Mouse (Mus musculus) MEL (cell line): Measurements from ENCODE around the gene Gnb1l. TPM values are rescaled to one million over a fixed set of nuclear protein-coding genes. Genes with fewer than 3 reads are reported as not detected.

Experiments
- DNase-seq: peaks from one replicate; pipeline ENCODE4 v3.0.0; 2011; ENCODE audit warnings: low read depth, low spot score
- H3K27ac ChIP-seq: 2 replicates; pipeline ENCODE4 v1.5.1; 2012; ENCODE audit warnings: low read depth, mild to moderate bottlenecking, control low read depth, low read length, moderate library complexity; ENCODE audit not compliant: control insufficient read depth
- H3K27me3 ChIP-seq, 2 experiments: fragments of 150-350 bp in 1 of 2; sonication (generic) in 1 of 2; 2 replicates each; pipeline ENCODE4 v1.6.1; 2012; ENCODE audit warnings: low read length in 2 of 2, mild to moderate bottlenecking in 2 of 2, improper control_type of control experiment in 1 of 2, moderate library complexity in 1 of 2; ENCODE audit not compliant: insufficient read depth in 2 of 2, control insufficient read depth in 1 of 2
- H3K36me3 ChIP-seq, 2 experiments: 2 replicates each; pipeline ENCODE4 v1.6.1; 2012 to 2014; ENCODE audit warnings: low read length in 2 of 2, improper control_type of control experiment in 1 of 2, inconsistent platforms in 1 of 2, mild to moderate bottlenecking in 1 of 2; ENCODE audit not compliant: insufficient read depth in 2 of 2, control insufficient read depth in 1 of 2
- H3K4me1 ChIP-seq, 2 experiments: fragments of 150-350 bp in 1 of 2; sonication (generic) in 1 of 2; 2 replicates each; pipeline ENCODE4 v1.6.1; 2012; ENCODE audit warnings: low read length in 2 of 2, improper control_type of control experiment in 1 of 2, mild to moderate bottlenecking in 1 of 2; ENCODE audit not compliant: insufficient read depth in 2 of 2, control insufficient read depth in 1 of 2
- H3K4me3 ChIP-seq, 2 experiments: fragments of 150-350 bp in 1 of 2; sonication (generic) in 1 of 2; 2 replicates each; pipeline ENCODE4 v1.5.1; 2012; ENCODE audit warnings: low read depth in 2 of 2, low read length in 2 of 2, mild to moderate bottlenecking in 2 of 2, moderate library complexity in 2 of 2, control low read depth in 1 of 2, improper control_type of control experiment in 1 of 2; ENCODE audit not compliant: control insufficient read depth in 1 of 2, insufficient read depth in 1 of 2
- H3K79me2 ChIP-seq: 2 replicates; pipeline ENCODE4 v1.6.1; 2012; ENCODE audit warnings: mild to moderate bottlenecking, low read length, moderate library complexity; ENCODE audit not compliant: control insufficient read depth, poor library complexity, insufficient read depth
- H3K9ac ChIP-seq: 2 replicates; pipeline ENCODE4 v1.6.1; 2012; ENCODE audit warnings: low read depth, mild to moderate bottlenecking, control low read depth, low read length, moderate library complexity; ENCODE audit not compliant: control insufficient read depth, poor library complexity, severe bottlenecking
- H3K9me3 ChIP-seq: fragments of 150-350 bp; sonication (generic); replicated peaks from 2 replicates; pipeline ENCODE4 v1.6.1; 2012; ENCODE audit warnings: mild to moderate bottlenecking, low read length, improper control_type of control experiment, moderate library complexity; ENCODE audit not compliant: insufficient read depth
- BHLHE40 ChIP-seq: IDR thresholded peaks from 2 replicates; pipeline ENCODE4 v1.6.1; 2012; ENCODE audit warnings: low read depth, mild to moderate bottlenecking, inconsistent platforms, low read length, improper control_type of control experiment, borderline replicate concordance
- CHD1 ChIP-seq: IDR thresholded peaks from 2 replicates; pipeline ENCODE4 v1.6.1; 2012; ENCODE audit warnings: low read depth, mild to moderate bottlenecking, inconsistent platforms, low read length, improper control_type of control experiment
- CHD2 ChIP-seq: IDR thresholded peaks from 2 replicates; pipeline ENCODE4 v1.6.1; 2011; ENCODE audit warnings: low read length, improper control_type of control experiment
- CTCF ChIP-seq, 3 experiments: IDR thresholded peaks in 2 of 3; conservative IDR thresholded peaks in 1 of 3; 2 replicates each; pipeline ENCODE4 v1.5.1; 2011 to 2012; ENCODE audit warnings: low read length in 3 of 3, low read depth in 2 of 3, mild to moderate bottlenecking in 2 of 3, improper control_type of control experiment in 1 of 3, inconsistent platforms in 1 of 3, mixed read lengths in 1 of 3, moderate library complexity in 1 of 3; ENCODE audit not compliant: control insufficient read depth in 1 of 3, insufficient read depth in 1 of 3, poor library complexity in 1 of 3, severe bottlenecking in 1 of 3
- E2F4 ChIP-seq: IDR thresholded peaks from 2 replicates; pipeline ENCODE4 v1.6.1; 2011; ENCODE audit warnings: low read depth, low read length, improper control_type of control experiment, borderline replicate concordance
- ELF1 ChIP-seq: IDR thresholded peaks from 2 replicates; pipeline ENCODE4 v1.6.1; 2014; ENCODE audit warnings: low read depth, mild to moderate bottlenecking, inconsistent platforms, low read length, improper control_type of control experiment, moderate library complexity
- ETS1 ChIP-seq: IDR thresholded peaks from 2 replicates; pipeline ENCODE4 v1.6.1; 2012; ENCODE audit warnings: low read depth, mild to moderate bottlenecking, inconsistent platforms, low read length, improper control_type of control experiment, moderate library complexity
- GATA1 ChIP-seq: IDR thresholded peaks from 2 replicates; pipeline ENCODE4 v1.6.1; 2011; ENCODE audit warnings: low read depth, low read length, improper control_type of control experiment
- HCFC1 ChIP-seq: IDR thresholded peaks from 2 replicates; pipeline ENCODE4 v1.6.1; 2012; ENCODE audit warnings: low read depth, mild to moderate bottlenecking, inconsistent platforms, low read length, improper control_type of control experiment, moderate library complexity
- KAT2A ChIP-seq: conservative IDR thresholded peaks from 2 replicates; pipeline ENCODE4 v1.6.1; 2012; ENCODE audit warnings: low read depth, low read length, improper control_type of control experiment, inconsistent platforms
- MAFK ChIP-seq: IDR thresholded peaks from 2 replicates; pipeline ENCODE4 v1.6.1; 2011; ENCODE audit warnings: low read depth, mild to moderate bottlenecking, low read length, improper control_type of control experiment, borderline replicate concordance
- MAZ ChIP-seq: IDR thresholded peaks from 2 replicates; pipeline ENCODE4 v1.6.1; 2012; ENCODE audit warnings: low read depth, mild to moderate bottlenecking, inconsistent platforms, low read length, improper control_type of control experiment
- MXI1 ChIP-seq: IDR thresholded peaks from 2 replicates; pipeline ENCODE4 v1.6.1; 2011; ENCODE audit warnings: mild to moderate bottlenecking, low read depth, low read length, improper control_type of control experiment
- MYB ChIP-seq: IDR thresholded peaks from 2 replicates; pipeline ENCODE4 v1.6.1; 2011; ENCODE audit warnings: mild to moderate bottlenecking, low read depth, low read length, improper control_type of control experiment
- MYC ChIP-seq: IDR thresholded peaks from 2 replicates; pipeline ENCODE4 v1.6.1; 2011; ENCODE audit warnings: low read depth, mild to moderate bottlenecking, low read length, improper control_type of control experiment, moderate library complexity
- NRF1 ChIP-seq: IDR thresholded peaks from 2 replicates; pipeline ENCODE4 v1.6.1; 2014; ENCODE audit warnings: low read depth, mild to moderate bottlenecking, inconsistent platforms, low read length, improper control_type of control experiment, moderate library complexity; ENCODE audit not compliant: poor library complexity, insufficient read depth, severe bottlenecking
- POLR2A ChIP-seq, 2 experiments: IDR thresholded peaks; 2 replicates each; pipeline ENCODE4 v1.6.1; 2011 to 2012; ENCODE audit warnings: low read length in 2 of 2, mild to moderate bottlenecking in 2 of 2, control low read depth in 1 of 2, improper control_type of control experiment in 1 of 2, low read depth in 1 of 2, moderate library complexity in 1 of 2; ENCODE audit not compliant: control insufficient read depth in 1 of 2, insufficient read depth in 1 of 2, poor library complexity in 1 of 2
- POLR2AphosphoS2 ChIP-seq: IDR thresholded peaks from 2 replicates; pipeline ENCODE4 v1.6.1; 2011; ENCODE audit warnings: low read length, improper control_type of control experiment
- POLR2AphosphoS5 ChIP-seq: IDR thresholded peaks from 2 replicates; pipeline ENCODE4 v1.6.1; 2012; ENCODE audit warnings: low read depth, borderline replicate concordance, mild to moderate bottlenecking, inconsistent platforms, low read length, moderate library complexity, mixed read lengths
- RAD21 ChIP-seq: IDR thresholded peaks from 2 replicates; pipeline ENCODE4 v1.6.1; 2011; ENCODE audit warnings: mild to moderate bottlenecking, low read depth, low read length, improper control_type of control experiment
- RCOR1 ChIP-seq: IDR thresholded peaks from 2 replicates; pipeline ENCODE4 v1.6.1; 2012; ENCODE audit warnings: low read depth, mild to moderate bottlenecking, inconsistent platforms, low read length, improper control_type of control experiment
- SIN3A ChIP-seq: IDR thresholded peaks from 2 replicates; pipeline ENCODE4 v1.6.1; 2012; ENCODE audit warnings: low read length, improper control_type of control experiment, inconsistent platforms
- TAL1 ChIP-seq: IDR thresholded peaks from 2 replicates; pipeline ENCODE4 v1.6.1; 2012; ENCODE audit warnings: mild to moderate bottlenecking, inconsistent platforms, low read length, moderate library complexity, mixed read lengths
- TBP ChIP-seq: IDR thresholded peaks from 2 replicates; pipeline ENCODE4 v1.8.0; 2011; ENCODE audit warnings: low read depth, low read length, improper control_type of control experiment
- TCF12 ChIP-seq: IDR thresholded peaks from 2 replicates; pipeline ENCODE4 v1.6.1; 2014; ENCODE audit warnings: low read depth, mild to moderate bottlenecking, inconsistent platforms, low read length, improper control_type of control experiment, moderate library complexity
- USF1 ChIP-seq: IDR thresholded peaks from 2 replicates; pipeline ENCODE4 v1.6.1; 2014; ENCODE audit warnings: low read depth, mild to moderate bottlenecking, inconsistent platforms, low read length, improper control_type of control experiment, moderate library complexity
- USF2 ChIP-seq, 2 experiments: IDR thresholded peaks; 2 replicates each; pipeline ENCODE4 v1.6.1; 2011 to 2012; ENCODE audit warnings: improper control_type of control experiment in 2 of 2, low read length in 2 of 2, borderline replicate concordance in 1 of 2, inconsistent platforms in 1 of 2, low read depth in 1 of 2, mild to moderate bottlenecking in 1 of 2; ENCODE audit not compliant: insufficient read depth in 1 of 2
- ZC3H11A ChIP-seq: IDR thresholded peaks from 2 replicates; pipeline ENCODE4 v1.6.1; 2012; ENCODE audit warnings: low read depth, mild to moderate bottlenecking, inconsistent platforms, low read length, improper control_type of control experiment
- ZNF384 ChIP-seq: IDR thresholded peaks from 2 replicates; pipeline ENCODE4 v1.6.1; 2012; ENCODE audit warnings: low read depth, mild to moderate bottlenecking, inconsistent platforms, low read length, improper control_type of control experiment
- polyA plus RNA-seq, 2 experiments: library from polyadenylated mRNA; stranded (reverse) in 1 of 2; unstranded in 1 of 2; fragments of >175 nt in 1 of 2; fragments of >200 nt in 1 of 2; gene quantifications; 2 replicates each; pipeline versions ENCODE4 v1.2.1 to v1.2.4; 2012; ENCODE audit warnings: low replicate concordance in 2 of 2, low read depth in 1 of 2; ENCODE audit not compliant: insufficient read length in 2 of 2, insufficient read depth in 1 of 2, missing spikeins in 1 of 2
- total RNA-seq: library from RNA; depleted of rRNA; stranded (reverse); fragments of 300-350 nt; gene quantifications from 2 replicates; pipeline ENCODE4 v1.2.3, GENCODE M21; 2012

Gnb1l gene
- total and polyA plus RNA-seq, 3 experiments = 37.9 to 47.8 TPM; not detected in 1

DNA sequence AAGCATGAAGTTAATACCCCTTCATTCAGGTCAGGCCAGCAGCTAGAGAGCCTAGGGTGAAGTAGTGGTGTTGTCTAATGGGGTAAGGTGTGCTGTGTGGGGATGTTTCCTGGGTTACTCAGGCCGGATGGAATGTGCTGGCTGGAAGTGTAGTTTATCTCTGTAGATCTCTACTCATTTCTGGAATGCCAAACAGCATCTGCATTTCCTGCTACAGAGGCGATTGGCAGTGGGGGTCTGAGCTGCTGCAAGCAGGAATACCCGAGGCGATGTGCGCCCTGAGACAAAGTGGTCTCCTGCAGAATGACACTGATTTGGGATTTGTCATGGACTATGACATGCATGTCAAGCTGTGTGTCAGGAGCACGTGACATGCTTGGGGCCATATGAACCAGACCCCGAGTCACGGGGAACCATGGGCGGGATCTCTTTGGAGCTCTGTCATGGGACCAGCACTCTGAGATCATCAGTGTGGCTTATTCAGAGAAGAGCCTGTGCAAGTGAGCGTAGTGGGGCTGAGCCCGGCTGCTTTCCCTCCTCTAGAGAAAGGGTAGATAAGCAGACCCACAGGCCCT, 27.0 kb upstream of the Gnb1l start:
- TF ChIP-seq ZNF384 (no peak), RCOR1 (no peak), USF2 (IDR thresholded peaks at IDR 0.05; ENCODE audit: borderline replicate concordance in 1 of 2, insufficient read depth in 1 of 2, low read depth in 1 of 2, low read length in 2 of 2) (no peak), NRF1 (no peak), ZC3H11A (no peak), ELF1 (no peak), SIN3A (no peak), MYB (no peak), POLR2AphosphoS2 (no peak), MYC (no peak), HCFC1 (no peak), ETS1 (no peak), MAZ (no peak), RAD21 (no peak), POLR2AphosphoS5 (no peak)
- TF ChIP-seq, all 39 proteins: peak for 0
- Histone ChIP-seq H3K4me1 (no peaks in the 10 kb centered on the region), H3K9me3 (no peaks in the 10 kb centered on the region), H3K36me3 (peaks cover 0 to 2% of the 10 kb centered on the region in 2 experiments; a peak in 1 of 4 replicates), H3K4me3 (no peak overlapping the region), H3K9ac (no peak overlapping the region), H3K27me3 (no peaks in the 10 kb centered on the region), H3K27ac (no peak overlapping the region), H3K79me2 (no peaks in the 10 kb centered on the region)
- DNase-seq = no peak

DNA sequence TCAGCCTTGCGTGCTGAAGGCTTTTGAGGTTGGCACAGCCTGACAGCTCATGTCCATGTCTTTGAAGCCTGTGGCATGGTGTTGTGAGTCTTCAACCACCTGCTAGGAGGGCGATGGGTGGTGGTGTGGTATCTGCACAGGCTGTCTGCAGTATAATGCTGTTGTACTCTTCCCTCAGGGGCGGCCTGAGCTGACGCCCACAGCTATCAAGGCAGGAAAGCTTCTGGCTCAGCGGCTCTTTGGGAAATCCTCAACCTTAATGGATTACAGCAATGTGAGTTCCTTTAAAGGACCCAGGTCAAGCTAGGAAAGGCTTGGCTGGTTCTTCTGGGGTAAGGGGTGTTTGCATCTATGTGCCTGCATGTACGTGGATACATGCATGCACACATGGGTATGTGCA, 26.5 kb upstream of the Gnb1l start:
- no peak for TF ChIP-seq CTCF (IDR thresholded peaks at IDR 0.05 in 2 of 3, conservative IDR thresholded peaks at IDR 0.05 in 1 of 3; ENCODE audit: control insufficient read depth in 1 of 3, insufficient read depth in 1 of 3, low read depth in 2 of 3, low read length in 3 of 3, poor library complexity in 1 of 3, severe bottlenecking in 1 of 3)
- no peak for TF ChIP-seq CHD1
- TF ChIP-seq TCF12 = no peak
- no peak for TF ChIP-seq TBP
- no peak for TF ChIP-seq KAT2A
- TF ChIP-seq MAZ = no peak
- TF ChIP-seq GATA1 = no peak
- no peak for TF ChIP-seq BHLHE40
- no peak for TF ChIP-seq ZC3H11A
- TF ChIP-seq CHD2 = no peak
- no peak for TF ChIP-seq MXI1
- TF ChIP-seq USF1 = no peak
- TF ChIP-seq ZNF384 = no peak
- no peak for TF ChIP-seq POLR2AphosphoS5
- TF ChIP-seq MAFK = no peak
- TF ChIP-seq POLR2A (IDR thresholded peaks at IDR 0.05; ENCODE audit: control insufficient read depth in 1 of 2, insufficient read depth in 1 of 2, low read depth in 1 of 2, low read length in 2 of 2, poor library complexity in 1 of 2) = no peak
- TF ChIP-seq E2F4 = no peak
- TF ChIP-seq TAL1 = no peak
- TF ChIP-seq MYB = no peak
- TF ChIP-seq, all 39 proteins: peak for 0
- Histone ChIP-seq H3K4me1 (no peaks in the 10 kb centered on the region), H3K9ac (no peak overlapping the region), H3K79me2 (no peaks in the 10 kb centered on the region), H3K27me3 (no peaks in the 10 kb centered on the region), H3K4me3 (no peak overlapping the region), H3K27ac (no peak overlapping the region), H3K36me3 (peaks cover 0 to 2% of the 10 kb centered on the region in 2 experiments; a peak in 1 of 4 replicates), H3K9me3 (no peaks in the 10 kb centered on the region)
- DNase-seq = no peak
